Mouse (Mus musculus): Measurements from ENCODE around the gene Eci3. TPM values are rescaled to one million over a fixed set of nuclear protein-coding genes. Genes with fewer than 3 reads are reported as not detected.

The Eci3 gene
- not detected for polyA plus RNA-seq (2014; fragmentation: Illumina TruSeq; extraction: RNeasy Lipid Tissue Mini Kit (QIAGEN cat#74804); ENCODE audit: low read depth, low replicate concordance)

DNA sequence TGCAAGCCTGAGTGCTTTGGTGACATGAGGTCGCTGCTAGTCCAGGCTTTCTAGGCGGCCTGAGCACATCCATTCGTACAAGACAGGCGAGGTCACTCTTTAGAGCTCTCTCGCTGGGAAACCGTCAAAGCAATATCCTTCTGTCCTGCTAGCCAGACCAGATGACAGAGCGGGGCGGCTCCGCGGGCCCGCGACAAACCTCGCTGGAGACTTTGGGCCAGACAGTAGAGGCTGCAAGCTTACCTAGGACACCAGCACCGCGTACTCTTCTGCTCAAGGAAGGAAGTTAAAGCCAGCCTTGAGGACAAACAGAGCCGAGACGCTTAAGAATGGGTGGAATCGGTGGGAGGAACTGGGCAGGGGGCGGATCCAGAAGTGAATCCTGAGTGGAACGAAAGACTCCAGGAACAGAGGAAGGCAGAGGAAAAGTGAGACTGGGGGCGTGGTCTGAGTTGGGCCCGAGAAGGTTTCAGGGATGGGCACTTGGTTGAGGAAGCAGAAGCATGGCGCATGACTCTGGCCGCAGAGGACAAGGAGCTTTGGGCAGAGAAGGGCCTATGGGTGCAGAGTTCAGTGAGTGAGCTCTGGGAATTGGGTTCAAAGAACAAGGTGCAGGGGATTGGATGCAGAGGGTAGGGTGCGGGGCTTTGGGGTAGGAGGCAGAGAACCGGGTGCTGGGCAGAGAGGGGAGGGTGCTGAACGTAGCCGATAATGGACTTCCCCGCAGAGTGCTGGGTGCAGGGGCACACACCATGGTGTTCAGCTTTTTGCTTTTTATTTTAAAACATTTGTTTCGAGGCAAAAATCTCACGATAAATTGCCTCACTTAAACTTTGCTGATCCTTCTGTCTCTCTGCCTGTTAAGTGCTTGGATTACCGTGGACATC lies at the start of gene Eci3:
Eci3 (minus strand) TSS at position 300 of the 887 bp plus-strand sequence.

GRCm38 (mm10) chr13:34924210-34924609 lies 39.4 kb downstream of the Eci3 start, which contains the start of the genes Fam217a and 4933417A18Rik:
Gene Fam217a (minus strand): TSS chr13:34924310.
Gene 4933417A18Rik (plus strand): TSS chr13:34924409.

Other genes with a start within 250 kb of the Eci3 start
- 6.3 TPM for gene Fam50b, start 229.0 kb downstream of the Eci3 start, polyA plus RNA-seq (2014; fragmentation: Illumina TruSeq; extraction: RNeasy Lipid Tissue Mini Kit (QIAGEN cat#74804); ENCODE audit: low read depth, low replicate concordance)
- gene Prpf4b, start 88.5 kb downstream of the Eci3 start, polyA plus RNA-seq (2014; fragmentation: Illumina TruSeq; extraction: RNeasy Lipid Tissue Mini Kit (QIAGEN cat#74804); ENCODE audit: low read depth, low replicate concordance), result 67.9 TPM
- gene Fam217a, start 39.5 kb downstream of the Eci3 start, polyA plus RNA-seq (2014; fragmentation: Illumina TruSeq; extraction: RNeasy Lipid Tissue Mini Kit (QIAGEN cat#74804); ENCODE audit: low read depth, low replicate concordance), result 528 TPM
- 317 TPM for gene 4933417A18Rik, start 39.4 kb downstream of the Eci3 start, polyA plus RNA-seq (2014; fragmentation: Illumina TruSeq; extraction: RNeasy Lipid Tissue Mini Kit (QIAGEN cat#74804); ENCODE audit: low read depth, low replicate concordance)
- gene Eci2, start 63.3 kb upstream of the Eci3 start, polyA plus RNA-seq (2014; fragmentation: Illumina TruSeq; extraction: RNeasy Lipid Tissue Mini Kit (QIAGEN cat#74804); ENCODE audit: low read depth, low replicate concordance), result 25.0 TPM

All from testis, adult 10 weeks (tissue).